Mouse (Mus musculus) myocyte (in vitro differentiated cells): ENCODE measurements around the gene Lect2.

Experiments used
- CEBPB ChIP-seq: IDR thresholded peaks from 2 replicates; pipeline ENCODE4 v1.6.1; 2011; ENCODE audit warnings: mild to moderate bottlenecking, moderate library complexity; ENCODE audit not compliant: poor library complexity, insufficient read depth, severe bottlenecking
- MAX ChIP-seq: IDR thresholded peaks from one replicate; pipeline ENCODE4 v1.6.1; 2011; ENCODE audit warnings: low read depth, mild to moderate bottlenecking, control low read depth
- POLR2A ChIP-seq: IDR thresholded peaks from one replicate; pipeline ENCODE4 v1.6.1; 2011; ENCODE audit warnings: low read depth, mild to moderate bottlenecking, control low read depth, moderate library complexity; ENCODE audit not compliant: insufficient read length

DNA sequence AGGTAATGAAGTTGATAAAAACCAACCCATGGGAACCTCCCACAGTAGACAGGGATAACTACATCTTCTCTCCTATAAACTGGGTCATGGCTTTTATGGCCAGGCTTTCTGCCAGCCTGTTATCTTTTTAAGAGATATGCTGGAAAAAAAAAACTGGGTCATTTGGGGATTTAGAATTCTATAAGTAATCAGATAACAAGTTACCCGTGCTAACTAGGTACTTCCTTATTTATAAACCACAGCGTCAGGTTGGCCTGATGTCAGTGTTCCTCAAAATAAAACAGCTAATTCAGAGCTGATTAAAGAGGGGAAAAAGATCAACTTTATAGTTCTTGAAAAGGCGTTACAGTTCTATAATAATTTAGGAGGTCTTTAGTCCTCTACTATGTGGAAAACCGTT is 19.3 kb downstream of the Lect2 start:
- TF ChIP-seq MAX = no peak
- no peak for TF ChIP-seq CEBPB
- no peak for TF ChIP-seq POLR2A
